Mouse (Mus musculus): ENCODE results near the gene Gm10188. TPM values are rescaled to one million over a fixed set of nuclear protein-coding genes. Genes with fewer than 3 reads are reported as not detected.

Gm10188 gene
- not detected for total RNA-seq (2021)
- long read RNA-seq, experiment 1: 0 reads
- long read RNA-seq, experiment 2: 0 reads

GRCm38 (mm10) chr1:132229667-132230066 lies at the start of gene Gm10188:
Gene Gm10188, minus strand, starts transcription at chr1:132229767.
- no peak for TF ChIP-seq CTCF (IDR thresholded peaks at IDR 0.05)
- no peak within 1 kb of the TSS for H3K27ac ChIP-seq
- intact Hi-C loops (cut with DNase I): no loop called here
- H3K4me3 ChIP-seq: no peak within 1 kb of the TSS
- no peak for DNase-seq (ENCODE audit: extremely low spot score in 1 of 2, low spot score in 2 of 2)

- intact Hi-C loops (cut with DNase I): no loop called here
- Histone ChIP-seq H3K4me3 (no peak overlapping the region), H3K27ac (no peak overlapping the region)
- TF ChIP-seq CTCF (IDR thresholded peaks at IDR 0.05): no peak
- no peak for DNase-seq (ENCODE audit: extremely low spot score in 1 of 2, low spot score in 2 of 2)
Observed at GRCm38 (mm10) chr1:132277124-132277523, 47.6 kb upstream of the Gm10188 start.

- intact Hi-C loops (cut with DNase I): no loop called here
- DNase-seq (ENCODE audit: extremely low spot score in 1 of 2, low spot score in 2 of 2): no peak
- TF ChIP-seq CTCF (IDR thresholded peaks at IDR 0.05): no peak
- Histone ChIP-seq H3K4me3 (no peak overlapping the region), H3K27ac (no peak overlapping the region)
Observed at GRCm38 (mm10) chr1:132276694-132277093, 47.1 kb upstream of the Gm10188 start.

GRCm38 (mm10) chr1:132271237-132271636 lies 41.7 kb upstream of the Gm10188 start:
- no peak for TF ChIP-seq CTCF (IDR thresholded peaks at IDR 0.05)
- intact Hi-C loops (cut with DNase I): no loop called here
- H3K27ac ChIP-seq: no peak overlapping the region
- DNase-seq (ENCODE audit: extremely low spot score in 1 of 2, low spot score in 2 of 2): no peak
- no peak overlapping the region for H3K4me3 ChIP-seq

GRCm38 (mm10) chr1:132268418-132269060 lies 39.0 kb upstream of the Gm10188 start:
- DNase-seq (ENCODE audit: extremely low spot score in 1 of 2, low spot score in 2 of 2): no peak
- Histone ChIP-seq H3K4me3 (no peak overlapping the region), H3K27ac (no peak overlapping the region; the same call in 1 of the 2 replicates)
- TF ChIP-seq CTCF (IDR thresholded peaks at IDR 0.05): no peak
- intact Hi-C loops (cut with DNase I): no loop called here

GRCm38 (mm10) chr1:132267959-132268358 lies 38.4 kb upstream of the Gm10188 start:
- Histone ChIP-seq H3K27ac (peak overlapping the region; percentile 15; the same call in 1 of the 2 replicates), H3K4me3 (no peak overlapping the region)
- intact Hi-C loops (cut with DNase I): no loop called here
- no peak for DNase-seq (ENCODE audit: extremely low spot score in 1 of 2, low spot score in 2 of 2)
- TF ChIP-seq CTCF (IDR thresholded peaks at IDR 0.05): no peak

- DNase-seq (ENCODE audit: extremely low spot score in 1 of 2, low spot score in 2 of 2): no peak
- intact Hi-C loops (cut with DNase I): no loop called here
Observed at GRCm38 (mm10) chr1:132266791-132267557, 37.4 kb upstream of the Gm10188 start.

GRCm38 (mm10) chr1:132265936-132266335 lies 36.4 kb upstream of the Gm10188 start:
- Histone ChIP-seq H3K4me3 (no peak overlapping the region), H3K27ac (no peak overlapping the region)
- TF ChIP-seq CTCF (IDR thresholded peaks at IDR 0.05): no peak
- no peak for DNase-seq (ENCODE audit: extremely low spot score in 1 of 2, low spot score in 2 of 2)
- intact Hi-C loops (cut with DNase I): no loop called here

More at GRCm38 (mm10) chr1:132266791-132267557, 37.4 kb upstream of the Gm10188 start:
- no peak for TF ChIP-seq CTCF (IDR thresholded peaks at IDR 0.05)
- no peak overlapping the region for H3K27ac ChIP-seq
- H3K4me3 ChIP-seq: no peak overlapping the region

- no peak for TF ChIP-seq CTCF (IDR thresholded peaks at IDR 0.05)
- intact Hi-C loops (cut with DNase I): no loop called here
- H3K27ac ChIP-seq: no peak overlapping the region
- no peak for DNase-seq (ENCODE audit: extremely low spot score in 1 of 2, low spot score in 2 of 2)
- H3K4me3 ChIP-seq: no peak overlapping the region
Observed at GRCm38 (mm10) chr1:132265211-132265859, 35.8 kb upstream of the Gm10188 start.

- no peak for TF ChIP-seq CTCF (IDR thresholded peaks at IDR 0.05)
- no peak overlapping the region for H3K27ac ChIP-seq
- intact Hi-C loops (cut with DNase I): no loop called here
- H3K4me3 ChIP-seq: no peak overlapping the region
- no peak for DNase-seq (ENCODE audit: extremely low spot score in 1 of 2, low spot score in 2 of 2)
Observed at GRCm38 (mm10) chr1:132264577-132264976, 35.0 kb upstream of the Gm10188 start.

- TF ChIP-seq CTCF (IDR thresholded peaks at IDR 0.05): no peak
- intact Hi-C loops (cut with DNase I): no loop called here
- no peak overlapping the region for H3K27ac ChIP-seq
Observed at GRCm38 (mm10) chr1:132263618-132264017, 34.1 kb upstream of the Gm10188 start.

GRCm38 (mm10) chr1:132261058-132261457 lies 31.5 kb upstream of the Gm10188 start:
- intact Hi-C loops (cut with DNase I): no loop called here
- Histone ChIP-seq H3K4me3 (no peak overlapping the region), H3K27ac (no peak overlapping the region)
- TF ChIP-seq CTCF (IDR thresholded peaks at IDR 0.05): peak; percentile 26
- no peak for DNase-seq (ENCODE audit: extremely low spot score in 1 of 2, low spot score in 2 of 2)

More at GRCm38 (mm10) chr1:132263618-132264017, 34.1 kb upstream of the Gm10188 start:
- H3K4me3 ChIP-seq: no peak overlapping the region
- no peak for DNase-seq (ENCODE audit: extremely low spot score in 1 of 2, low spot score in 2 of 2)

All from left cerebral cortex, adult 2 months (tissue).